Mouse (Mus musculus) liver, embryonic 12.5 days (tissue): ENCODE results near the gene Slc35d2. TPM values are rescaled to one million over a fixed set of nuclear protein-coding genes. Genes with fewer than 3 reads are reported as not detected.

Experiments used
- ATAC-seq: fragments of 200-750 bp; cut with Nextera tagmentation; 2 replicates; pipeline ENCODE4 v1.8.0; 2017; ENCODE audit warnings: moderate number of reproducible peaks, mild to moderate bottlenecking, moderate library complexity
- H3K27ac ChIP-seq: fragments of 300-500 bp; sonication (generic); 2 replicates; pipeline ENCODE4 v1.5.1; 2016; ENCODE audit warnings: mild to moderate bottlenecking
- H3K27me3 ChIP-seq: fragments of 300-500 bp; sonication (generic); replicated peaks from 2 replicates; pipeline ENCODE4 v1.6.1; 2016; ENCODE audit warnings: mild to moderate bottlenecking, moderate library complexity
- H3K36me3 ChIP-seq: fragments of 300-500 bp; sonication (generic); 2 replicates; pipeline ENCODE4 v1.6.1; 2016; ENCODE audit warnings: mild to moderate bottlenecking, moderate library complexity
- H3K4me1 ChIP-seq: fragments of 300-500 bp; sonication (generic); 2 replicates; pipeline ENCODE4 v1.6.1; 2016
- H3K4me2 ChIP-seq: fragments of 300-500 bp; sonication (generic); 2 replicates; pipeline ENCODE4 v1.6.1; 2016; ENCODE audit warnings: mild to moderate bottlenecking, moderate library complexity
- H3K4me3 ChIP-seq: fragments of 300-500 bp; sonication (generic); 2 replicates; pipeline ENCODE4 v1.5.1; 2016; ENCODE audit warnings: mild to moderate bottlenecking, moderate library complexity
- H3K9ac ChIP-seq: fragments of 300-500 bp; sonication (generic); 2 replicates; pipeline ENCODE4 v1.6.1; 2016; ENCODE audit warnings: mild to moderate bottlenecking, moderate library complexity
- H3K9me3 ChIP-seq: fragments of 300-500 bp; sonication (generic); replicated peaks from 2 replicates; pipeline ENCODE4 v1.6.1; 2016; ENCODE audit warnings: mild to moderate bottlenecking, moderate library complexity
- WGBS: fragments of 180-500 bp; shearing (Covaris S2); methylation state at CpG from one replicate; pipeline ENCODE4 v1.1.7; 2016; ENCODE audit not compliant: insufficient replicate concordance; 5-methylcytosine and 5-hydroxymethylcytosine counted together
- polyA plus RNA-seq: library from polyadenylated mRNA; unstranded; fragments of >200 nt; fragmentation: Nextera tagmentation; extraction: Ambion mirVana; gene quantifications from 2 replicates; pipeline ENCODE4 v1.2.1, GENCODE M21; 2016

Slc35d2 gene
- polyA plus RNA-seq, 1 experiment from 2014 or later, result 3.6 TPM

- Histone ChIP-seq H3K27me3 (0 out of 2 replicates have a peak, but pooled peaks cover 7% of the 10 kb centered on the region), H3K9ac (peak within 1 kb of the TSS; percentile 99), H3K27ac (peak within 1 kb of the TSS; percentile 98), H3K4me2 (peak within 1 kb of the TSS; percentile 87), H3K36me3 (peaks cover 14% of the 10 kb centered on the region), H3K4me3 (peak within 1 kb of the TSS; percentile 98), H3K4me1 (peaks cover 49% of the 10 kb centered on the region), H3K9me3 (no peaks in the 10 kb centered on the region)
- 2% methylated on average over 55 of the region's 56 CpGs for WGBS
- ATAC-seq, result peak; percentile 94
Observed at GRCm38 (mm10) chr13:64153083-64153682, 24.0 kb upstream of the Slc35d2 start, which contains the start of gene Zfp367. Gene Zfp367 (minus strand): TSS chr13:64153202.

- peak overlapping the region; percentile 87 for H3K4me2 ChIP-seq
- under 1% methylated on average over 59 of the region's 61 CpGs for WGBS
- peak overlapping the region; percentile 98 for H3K27ac ChIP-seq
- H3K36me3 ChIP-seq, result peaks cover 14% of the 10 kb centered on the region
- peaks cover 51% of the 10 kb centered on the region for H3K4me1 ChIP-seq
- H3K9me3 ChIP-seq, result no peaks in the 10 kb centered on the region
- ATAC-seq, result peak; percentile 0; the same call in 1 of the 2 replicates
- peak overlapping the region; percentile 98 for H3K4me3 ChIP-seq
- 0 out of 2 replicates have a peak, but pooled peaks cover 7% of the 10 kb centered on the region for H3K27me3 ChIP-seq
- peak overlapping the region; percentile 99 for H3K9ac ChIP-seq
Observed at GRCm38 (mm10) chr13:64152671-64153082, 23.5 kb upstream of the Slc35d2 start.

GRCm38 (mm10) chr13:64152241-64152669 is 23.1 kb upstream of the Slc35d2 start:
- Histone ChIP-seq H3K4me2 (peak overlapping the region; percentile 87), H3K9ac (peak overlapping the region; percentile 99), H3K4me1 (peaks cover 55% of the 10 kb centered on the region), H3K27me3 (0 out of 2 replicates have a peak, but pooled peaks cover 7% of the 10 kb centered on the region), H3K9me3 (no peaks in the 10 kb centered on the region), H3K4me3 (peak overlapping the region; percentile 98), H3K36me3 (peaks cover 14% of the 10 kb centered on the region), H3K27ac (peak overlapping the region; percentile 98)
- ATAC-seq, result peak; percentile 13
- 2% methylated on average over 42 of the region's 42 CpGs for WGBS

GRCm38 (mm10) chr13:64150121-64150520 is 21.0 kb upstream of the Slc35d2 start:
- peaks cover 25% of the 10 kb centered on the region for H3K36me3 ChIP-seq
- H3K4me2 ChIP-seq, result peak overlapping the region; percentile 87
- no peak for ATAC-seq
- H3K4me3 ChIP-seq, result peak overlapping the region; percentile 24
- H3K9me3 ChIP-seq, result no peaks in the 10 kb centered on the region
- H3K9ac ChIP-seq, result peak overlapping the region; percentile 99; the same call in 1 of the 2 replicates
- H3K27me3 ChIP-seq, result 0 out of 2 replicates have a peak, but pooled peaks cover under 1% of the 10 kb centered on the region
- H3K4me1 ChIP-seq, result peaks cover 55% of the 10 kb centered on the region
- no peak overlapping the region for H3K27ac ChIP-seq
- 60% methylated on average over 5 of the region's 5 CpGs for WGBS

- H3K4me3 ChIP-seq, result peak overlapping the region; percentile 66
- 44% methylated on average over 15 of the region's 15 CpGs for WGBS
- H3K4me2 ChIP-seq, result peak overlapping the region; percentile 75
- peaks cover 41% of the 10 kb centered on the region for H3K36me3 ChIP-seq
- peaks cover 19% of the 10 kb centered on the region for H3K4me1 ChIP-seq
- peak overlapping the region; percentile 70 for H3K9ac ChIP-seq
- peak overlapping the region; percentile 47 for H3K27ac ChIP-seq
- peak; percentile 78 for ATAC-seq
- H3K9me3 ChIP-seq, result no peaks in the 10 kb centered on the region
- no peaks in the 10 kb centered on the region; the same call in 1 of the 2 replicates for H3K27me3 ChIP-seq
Observed at GRCm38 (mm10) chr13:64129616-64130375, 628 bp upstream of the Slc35d2 start.

- WGBS, result 57% methylated on average over 4 of the region's 4 CpGs
- no peaks in the 10 kb centered on the region for H3K9me3 ChIP-seq
- H3K36me3 ChIP-seq, result peaks cover 14% of the 10 kb centered on the region
- no peaks in the 10 kb centered on the region; the same call in 1 of the 2 replicates for H3K27me3 ChIP-seq
- peaks cover 19% of the 10 kb centered on the region for H3K4me1 ChIP-seq
- ATAC-seq, result no peak
- H3K27ac ChIP-seq, result no peak overlapping the region
- no peak overlapping the region for H3K4me2 ChIP-seq
- no peak overlapping the region for H3K4me3 ChIP-seq
- no peak overlapping the region for H3K9ac ChIP-seq
Observed at GRCm38 (mm10) chr13:64126316-64126715, 2.9 kb downstream of the Slc35d2 start.

- WGBS, result 85% methylated on average over 6 of the region's 6 CpGs
- no peak overlapping the region for H3K9ac ChIP-seq
- H3K4me3 ChIP-seq, result no peak overlapping the region
- no peaks in the 10 kb centered on the region; the same call in 1 of the 2 replicates for H3K27me3 ChIP-seq
- H3K27ac ChIP-seq, result no peak overlapping the region
- no peaks in the 10 kb centered on the region for H3K9me3 ChIP-seq
- no peak overlapping the region for H3K4me2 ChIP-seq
- peaks cover 15% of the 10 kb centered on the region for H3K4me1 ChIP-seq
- peaks cover 3% of the 10 kb centered on the region; the same call in 1 of the 2 replicates for H3K36me3 ChIP-seq
- ATAC-seq, result no peak
Observed at GRCm38 (mm10) chr13:64124886-64125285, 4.3 kb downstream of the Slc35d2 start.

GRCm38 (mm10) chr13:64123491-64124188 is 5.5 kb downstream of the Slc35d2 start:
- Histone ChIP-seq H3K9ac (no peak overlapping the region), H3K9me3 (no peaks in the 10 kb centered on the region), H3K4me3 (no peak overlapping the region), H3K36me3 (no peaks in the 10 kb centered on the region), H3K27me3 (no peaks in the 10 kb centered on the region; the same call in 1 of the 2 replicates), H3K4me2 (no peak overlapping the region), H3K27ac (no peak overlapping the region), H3K4me1 (peaks cover 3% of the 10 kb centered on the region; the same call in 1 of the 2 replicates)
- 28% methylated on average over 6 of the region's 6 CpGs for WGBS
- ATAC-seq, result no peak

- Histone ChIP-seq H3K4me1 (no peaks in the 10 kb centered on the region), H3K36me3 (no peaks in the 10 kb centered on the region), H3K9ac (no peak overlapping the region), H3K27ac (no peak overlapping the region), H3K4me2 (no peak overlapping the region), H3K27me3 (no peaks in the 10 kb centered on the region; the same call in 1 of the 2 replicates), H3K4me3 (no peak overlapping the region), H3K9me3 (no peaks in the 10 kb centered on the region)
- ATAC-seq, result no peak
- WGBS, result 41% methylated on average over 4 of the region's 4 CpGs
Observed at GRCm38 (mm10) chr13:64120760-64121159, 8.4 kb downstream of the Slc35d2 start.

- 35% methylated on average over 2 of the region's 2 CpGs for WGBS
- Histone ChIP-seq H3K36me3 (no peaks in the 10 kb centered on the region), H3K4me3 (no peak overlapping the region), H3K4me1 (peaks cover 3% of the 10 kb centered on the region; the same call in 1 of the 2 replicates), H3K9me3 (no peaks in the 10 kb centered on the region), H3K9ac (no peak overlapping the region), H3K27ac (no peak overlapping the region), H3K4me2 (no peak overlapping the region), H3K27me3 (no peaks in the 10 kb centered on the region)
- no peak for ATAC-seq
Observed at GRCm38 (mm10) chr13:64117442-64117841, 11.7 kb downstream of the Slc35d2 start.

- Histone ChIP-seq H3K36me3 (no peaks in the 10 kb centered on the region), H3K9ac (no peak overlapping the region), H3K9me3 (no peaks in the 10 kb centered on the region), H3K4me3 (no peak overlapping the region), H3K27me3 (no peaks in the 10 kb centered on the region), H3K4me2 (no peak overlapping the region), H3K4me1 (peaks cover 14% of the 10 kb centered on the region), H3K27ac (no peak overlapping the region)
- 83% methylated on average over 1 of the region's 1 CpGs for WGBS
- no peak for ATAC-seq
Observed at GRCm38 (mm10) chr13:64110421-64110820, 18.7 kb downstream of the Slc35d2 start.
